Mouse (Mus musculus) olfactory bulb, adult 2 months (tissue): Measurements from ENCODE around the gene Tppp2. TPM values are rescaled to one million over a fixed set of nuclear protein-coding genes. Genes with fewer than 3 reads are reported as not detected.
A peak's percentile ranks its signal among the peaks of the same experiment; 100 is the strongest.

ENCODE experiments used
- H3K27ac ChIP-seq: fragments of 200-500 bp; 2 replicates; pipeline ENCODE4 v1.5.1; 2012; ENCODE audit warnings: low read depth, low read length; ENCODE audit not compliant: insufficient read depth
- H3K4me1 ChIP-seq: fragments of 200-500 bp; 2 replicates; pipeline ENCODE4 v1.6.1; 2012; ENCODE audit warnings: low read length; ENCODE audit not compliant: control insufficient read depth, insufficient read depth
- H3K4me3 ChIP-seq: fragments of 200-500 bp; 2 replicates; pipeline ENCODE4 v1.5.1; 2012; ENCODE audit warnings: mild to moderate bottlenecking, low read depth, low read length, moderate library complexity; ENCODE audit not compliant: insufficient read depth
- CTCF ChIP-seq: fragments of 200-500 bp; IDR thresholded peaks from 2 replicates; pipeline ENCODE4 v1.5.1; 2012; ENCODE audit warnings: low read depth, mild to moderate bottlenecking, low read length, moderate library complexity; ENCODE audit not compliant: insufficient read depth
- POLR2A ChIP-seq: fragments of 200-500 bp; IDR thresholded peaks from 2 replicates; pipeline ENCODE4 v1.6.1; 2012; ENCODE audit warnings: mild to moderate bottlenecking, low read depth, low read length, moderate library complexity; ENCODE audit not compliant: insufficient read depth
- WGBS: fragments of 180-500 bp; shearing (Covaris S2); methylation state at CpG from one replicate; pipeline ENCODE4 v1.1.7; 2018; 5-methylcytosine and 5-hydroxymethylcytosine counted together
- polyA plus RNA-seq: library from polyadenylated mRNA; stranded (reverse); fragments of >200 nt; gene quantifications from 2 replicates; pipeline ENCODE4 v1.2.4, GENCODE M21; 2012; ENCODE audit warnings: low replicate concordance; ENCODE audit not compliant: missing spikeins, insufficient read depth, insufficient read length

Tppp2 gene
- polyA plus RNA-seq = not detected in 2 replicates

- H3K27ac ChIP-seq = no peak within 1 kb of the TSS
- WGBS = 96% methylated on average over 4 of the region's 4 CpGs
- peaks cover 31% of the 10 kb centered on the region for H3K4me1 ChIP-seq
- TF ChIP-seq POLR2A (no peak), CTCF (no peak)
- H3K4me3 ChIP-seq = no peak within 1 kb of the TSS
Observed at GRCm38 (mm10) chr14:51918125-51918524, at the start of gene Tppp2. Gene Tppp2, plus strand, starts transcription at chr14:51918425.

GRCm38 (mm10) chr14:51870756-51871155 is 47.5 kb upstream of the Tppp2 start:
- WGBS = 70% methylated on average over 2 of the region's 2 CpGs
- no peaks in the 10 kb centered on the region for H3K4me1 ChIP-seq
- no peak overlapping the region for H3K4me3 ChIP-seq
- no peak overlapping the region for H3K27ac ChIP-seq
- TF ChIP-seq POLR2A (no peak), CTCF (no peak)

GRCm38 (mm10) chr14:51871741-51872140 is 46.5 kb upstream of the Tppp2 start:
- Histone ChIP-seq H3K4me1 (no peaks in the 10 kb centered on the region), H3K27ac (no peak overlapping the region), H3K4me3 (no peak overlapping the region)
- WGBS = 61% methylated on average over 9 of the region's 9 CpGs
- TF ChIP-seq CTCF = no peak

- WGBS = 90% methylated on average over 3 of the region's 3 CpGs
- Histone ChIP-seq H3K27ac (no peak overlapping the region), H3K4me1 (no peaks in the 10 kb centered on the region), H3K4me3 (no peak overlapping the region)
- TF ChIP-seq CTCF (no peak), POLR2A (no peak)
Observed at GRCm38 (mm10) chr14:51877517-51877916, 40.7 kb upstream of the Tppp2 start.

GRCm38 (mm10) chr14:51883527-51884030 is 34.6 kb upstream of the Tppp2 start:
- Histone ChIP-seq H3K27ac (no peak overlapping the region), H3K4me1 (peaks cover 2% of the 10 kb centered on the region; the same call in 1 of the 2 replicates), H3K4me3 (no peak overlapping the region)
- WGBS = 0% methylated on average over 4 of the region's 4 CpGs
- TF ChIP-seq CTCF (no peak), POLR2A (no peak)

- no peak for TF ChIP-seq CTCF
- TF ChIP-seq POLR2A = no peak; the same call in 1 of the 2 replicates
Observed at GRCm38 (mm10) chr14:51884031-51884544, 34.1 kb upstream of the Tppp2 start.

GRCm38 (mm10) chr14:51884598-51885331 is 33.5 kb upstream of the Tppp2 start, which contains the start of gene Mettl17:
Gene Mettl17, plus strand, starts transcription at chr14:51884842.
- TF ChIP-seq CTCF (no peak; the same call in 1 of the 2 replicates), POLR2A (peak; percentile 69)
- Histone ChIP-seq H3K4me1 (peaks cover 2% of the 10 kb centered on the region; the same call in 1 of the 2 replicates), H3K27ac (peak within 1 kb of the TSS; percentile 9; the same call in 1 of the 2 replicates), H3K4me3 (peak within 1 kb of the TSS; percentile 60)
- under 1% methylated on average over 43 of the region's 43 CpGs for WGBS

More at GRCm38 (mm10) chr14:51884031-51884544, 34.1 kb upstream of the Tppp2 start:
- H3K27ac ChIP-seq = no peak overlapping the region
- WGBS = under 1% methylated on average over 14 of the region's 14 CpGs
- H3K4me1 ChIP-seq = peaks cover 2% of the 10 kb centered on the region; the same call in 1 of the 2 replicates
- peak overlapping the region; percentile 60; the same call in 1 of the 2 replicates for H3K4me3 ChIP-seq

GRCm38 (mm10) chr14:51886051-51886450 is 32.2 kb upstream of the Tppp2 start:
- TF ChIP-seq POLR2A (no peak), CTCF (no peak)
- 35% methylated on average over 6 of the region's 6 CpGs for WGBS
- no peak overlapping the region for H3K4me3 ChIP-seq
- no peak overlapping the region for H3K27ac ChIP-seq
- peaks cover 2% of the 10 kb centered on the region; the same call in 1 of the 2 replicates for H3K4me1 ChIP-seq

- TF ChIP-seq CTCF (no peak), POLR2A (no peak)
- H3K27ac ChIP-seq = no peak overlapping the region
- peaks cover 2% of the 10 kb centered on the region; the same call in 1 of the 2 replicates for H3K4me1 ChIP-seq
- H3K4me3 ChIP-seq = no peak overlapping the region
- WGBS = 87% methylated on average over 6 of the region's 6 CpGs
Observed at GRCm38 (mm10) chr14:51889833-51890232, 28.4 kb upstream of the Tppp2 start.
